8 mouse cellular contexts compared by ENCODE assay signal in genomic region chr3:84665255-84666073, GRCm38 (mm10). TPM values are rescaled to one million over a fixed set of nuclear protein-coding genes. Genes with fewer than 3 reads are reported as not detected.
DNase-seq lines count a peak whose midpoint lies in the region; ATAC-seq lines count a peak whose summit lies in the region.

No protein-coding gene starts in this region.

- no peaks in the 10 kb centered on the region for H3K36me3 ChIP-seq in kidney, embryonic 16.5 days (ENCODE audit: insufficient read depth, low read length)
- H3K36me3 ChIP-seq in hindbrain, embryonic 11.5 days (ENCODE audit: control insufficient read depth, insufficient read depth, low read length), result no peaks in the 10 kb centered on the region
- H3K36me3 ChIP-seq in midbrain, embryonic 13.5 days, result no peaks in the 10 kb centered on the region

- no peaks in the 10 kb centered on the region for H3K9me3 ChIP-seq in kidney, embryonic 16.5 days (ENCODE audit: low read length)
- no peaks in the 10 kb centered on the region for H3K9me3 ChIP-seq in hindbrain, embryonic 11.5 days (ENCODE audit: control insufficient read depth, low read length)
- H3K9me3 ChIP-seq in midbrain, embryonic 13.5 days, result no peaks in the 10 kb centered on the region

- H3K27ac ChIP-seq in kidney, embryonic 16.5 days (ENCODE audit: low read length), result no peak overlapping the region
- no peak overlapping the region for H3K27ac ChIP-seq in brown adipose tissue, adult 24 weeks (replicated peaks; ENCODE audit: low read depth, low read length)
- H3K27ac ChIP-seq in hindbrain, embryonic 11.5 days (ENCODE audit: low read depth, low read length), result no peak overlapping the region
- H3K27ac ChIP-seq in midbrain, embryonic 13.5 days, result no peak overlapping the region

- H3K4me2 ChIP-seq in kidney, embryonic 16.5 days (replicated peaks; ENCODE audit: low read depth, low read length), result peak overlapping the region; percentile 61
- peak overlapping the region; percentile 57 for H3K4me2 ChIP-seq in hindbrain, embryonic 11.5 days (replicated peaks; ENCODE audit: low read depth, low read length)
- H3K4me2 ChIP-seq in midbrain, embryonic 13.5 days (replicated peaks), result peak overlapping the region; percentile 57

- 0 out of 2 replicates have a peak, but pooled peaks cover 7% of the 10 kb centered on the region for H3K27me3 ChIP-seq in kidney, embryonic 16.5 days (ENCODE audit: insufficient read depth, low read length)
- peaks cover 5% of the 10 kb centered on the region; the same call in 1 of the 2 replicates for H3K27me3 ChIP-seq in hindbrain, embryonic 11.5 days (ENCODE audit: control insufficient read depth, insufficient read depth, low read length)
- H3K27me3 ChIP-seq in midbrain, embryonic 13.5 days, result peaks cover 66% of the 10 kb centered on the region

- no peak for DNase-seq in kidney, adult 11 months
- peak; percentile 8 for DNase-seq in hindbrain, embryonic 11.5 days (ENCODE audit: low spot score)
- DNase-seq in kidney, adult 18-20 months, result no peak

- 4% methylated on average over 21 of the region's 21 CpGs for WGBS in kidney, embryonic 16.5 days
- WGBS in hindbrain, embryonic 11.5 days, result 2% methylated on average over 21 of the region's 21 CpGs
- WGBS in midbrain, embryonic 13.5 days, result 2% methylated on average over 21 of the region's 21 CpGs

- H3K4me3 ChIP-seq in kidney, embryonic 16.5 days (ENCODE audit: low read length), result peak overlapping the region; percentile 36
- H3K4me3 ChIP-seq in brown adipose tissue, adult 24 weeks (ENCODE audit: insufficient read depth, low read depth, low read length), result peak overlapping the region; percentile 60
- H3K4me3 ChIP-seq in hindbrain, embryonic 11.5 days (ENCODE audit: low read depth, low read length), result peak overlapping the region; percentile 19
- H3K4me3 ChIP-seq in midbrain, embryonic 13.5 days (replicated peaks), result peak overlapping the region; percentile 26

- peaks cover 15% of the 10 kb centered on the region for H3K4me1 ChIP-seq in kidney, embryonic 16.5 days (ENCODE audit: insufficient read depth, low read length)
- no peaks in the 10 kb centered on the region for H3K4me1 ChIP-seq in brown adipose tissue, adult 24 weeks (ENCODE audit: control insufficient read depth, insufficient read depth, insufficient read length, low read length)
- H3K4me1 ChIP-seq in hindbrain, embryonic 11.5 days (replicated peaks; ENCODE audit: control insufficient read depth, insufficient read depth, low read length), result 0 out of 2 replicates have a peak, but pooled peaks cover 3% of the 10 kb centered on the region
- H3K4me1 ChIP-seq in midbrain, embryonic 13.5 days (replicated peaks), result peaks cover 16% of the 10 kb centered on the region

- ATAC-seq in kidney, embryonic 16.5 days (ENCODE audit: low FRiP score, low TSS enrichment), result peak; percentile 74
- peak; percentile 66; the same call in 1 of the 2 replicates for ATAC-seq in hindbrain, embryonic 11.5 days (ENCODE audit: low FRiP score)
- ATAC-seq in midbrain, embryonic 13.5 days, result peak; percentile 77
- no peak for ATAC-seq in activated CD4-positive, CD25-positive, alpha-beta regulatory T cell, adult 4 months
- ATAC-seq in CD4-positive, CD25-positive, alpha-beta regulatory T cell, adult 4 months, result no peak

- peak overlapping the region; percentile 7; the same call in 1 of the 2 replicates for H3K9ac ChIP-seq in kidney, embryonic 16.5 days (replicated peaks; ENCODE audit: low read length)
- H3K9ac ChIP-seq in hindbrain, embryonic 11.5 days (ENCODE audit: low read depth, low read length), result no peak overlapping the region; the same call in 1 of the 2 replicates
- H3K9ac ChIP-seq in midbrain, embryonic 13.5 days (replicated peaks), result no peak overlapping the region

RNA-seq across cellular contexts. Expression of gene Tmem154, which starts 0.5 kb away (rescaled TPM):
- 0.82 and 0.89 TPM in 2 replicates for polyA plus RNA-seq in kidney, embryonic 16.5 days (2015; fragmentation: Nextera tagmentation; extraction: Ambion mirVana)
- 0.91 TPM in 1 of 2 replicates, not detected in the other for polyA plus RNA-seq in brown adipose tissue, adult 24 weeks (2012; ENCODE audit: insufficient read depth, insufficient read length, missing spikeins)
- 0.32 and 0.61 TPM in 2 replicates for polyA plus RNA-seq in hindbrain, embryonic 11.5 days (2014; fragmentation: Nextera tagmentation; extraction: Ambion mirVana)
- polyA plus RNA-seq in midbrain, embryonic 13.5 days (2015; fragmentation: Nextera tagmentation; extraction: Ambion mirVana), result 0.73 and 1.1 TPM in 2 replicates
- 100 to 1,000 TPM; 124 to 153 TPM for polyA plus RNA-seq in activated CD4-positive, CD25-positive, alpha-beta regulatory T cell, adult 4 months (2017; shearing (Covaris generic))
- 100 to 1,000 TPM; 140 to 141 TPM for polyA plus RNA-seq in CD4-positive, CD25-positive, alpha-beta regulatory T cell, adult 4 months (2017; shearing (Covaris generic))

Comparison
In these comparisons a context has a peak if more than half of its experiments do, and no peak if none do; other contexts are left out.
1. ATAC-seq: peak in kidney, embryonic 16.5 days (single experiment), hindbrain, embryonic 11.5 days (single experiment) and midbrain, embryonic 13.5 days (single experiment); none in activated CD4-positive, CD25-positive, alpha-beta regulatory T cell, adult 4 months (single experiment) and CD4-positive, CD25-positive, alpha-beta regulatory T cell, adult 4 months (single experiment).
2. RNA of gene Tmem154, which starts 0.5 kb away (polyA plus RNA-seq): 124 to 153 TPM in activated CD4-positive, CD25-positive, alpha-beta regulatory T cell, adult 4 months and 140 to 141 TPM in CD4-positive, CD25-positive, alpha-beta regulatory T cell, adult 4 months; 0.73 to 1.1 TPM in midbrain, embryonic 13.5 days, 0.91 TPM in brown adipose tissue, adult 24 weeks, 0.82 to 0.89 TPM in kidney, embryonic 16.5 days and 0.32 to 0.61 TPM in hindbrain, embryonic 11.5 days; every median in the first group is over 10 times any median in the second.
3. Peak in every context shown above with its lines, with median percentiles within 50 percentile points of each other: H3K4me2 ChIP-seq and H3K4me3 ChIP-seq.